Mouse (Mus musculus): ENCODE results near the gene Ttll5.

The Ttll5 gene

GRCm38 (mm10) chr12:85967812-85968211 is 143.4 kb downstream of the Ttll5 start:
- DNase-seq (ENCODE audit: low spot score in 2 of 2): no peak

- DNase-seq (ENCODE audit: low spot score in 2 of 2): no peak
These were observed 143.9 kb downstream of the Ttll5 start for GRCm38 (mm10) chr12:85968409-85968808.

GRCm38 (mm10) chr12:85969571-85969970 is 145.1 kb downstream of the Ttll5 start:
- DNase-seq (ENCODE audit: low spot score in 2 of 2): no peak

GRCm38 (mm10) chr12:85970191-85970590 is 145.7 kb downstream of the Ttll5 start:
- DNase-seq (ENCODE audit: low spot score in 2 of 2): no peak

- no peak for DNase-seq (ENCODE audit: low spot score in 2 of 2)
These were observed 146.3 kb downstream of the Ttll5 start for GRCm38 (mm10) chr12:85970803-85971202.

- no peak for DNase-seq (ENCODE audit: low spot score in 2 of 2)
These were observed 147.2 kb downstream of the Ttll5 start for GRCm38 (mm10) chr12:85971655-85972054.

DNA sequence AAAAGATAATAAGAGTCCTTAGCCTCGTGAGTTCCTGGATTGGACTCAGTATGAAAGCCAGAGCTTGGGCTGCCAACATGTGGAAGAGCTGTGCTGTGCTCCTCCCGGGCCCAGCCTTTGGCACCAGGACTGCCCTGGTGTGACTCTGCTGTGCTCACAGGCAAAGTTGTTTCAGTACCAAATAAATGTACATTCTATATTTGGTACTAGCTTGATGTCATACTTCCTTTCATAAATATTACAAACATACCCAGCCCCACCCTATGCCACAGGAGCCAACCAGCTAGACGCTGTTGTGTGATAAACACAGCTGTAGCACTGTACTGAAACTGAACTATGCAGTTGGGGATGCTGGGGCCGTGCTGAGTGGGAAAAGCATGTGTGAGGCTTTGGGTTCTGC is 149.1 kb downstream of the Ttll5 start:
- no peak for DNase-seq (ENCODE audit: low spot score in 2 of 2)

DNA sequence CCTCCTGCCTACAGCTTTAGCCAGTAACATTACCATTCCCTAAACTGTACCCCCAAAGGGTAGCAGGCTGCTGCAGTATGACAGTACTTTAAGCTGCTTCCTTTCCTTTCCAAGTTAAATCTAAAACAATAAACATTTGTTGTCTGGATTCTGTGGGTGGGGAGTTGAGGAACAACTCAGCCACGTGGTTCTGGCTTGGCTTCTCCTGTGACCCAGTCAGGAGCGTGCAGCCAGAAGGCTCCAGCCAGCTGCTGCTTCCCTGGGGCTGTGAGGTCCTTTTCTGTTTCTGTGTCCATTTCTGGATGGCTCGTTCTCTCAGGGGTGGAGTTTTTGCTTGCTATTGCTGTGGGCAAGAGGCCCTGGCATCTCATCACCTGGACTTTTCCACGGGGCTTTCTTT is 149.6 kb downstream of the Ttll5 start:
- DNase-seq (ENCODE audit: low spot score in 2 of 2): no peak

- no peak for DNase-seq (ENCODE audit: low spot score in 2 of 2)
These were observed 155.5 kb downstream of the Ttll5 start for GRCm38 (mm10) chr12:85979996-85980395.

- DNase-seq (ENCODE audit: low spot score in 2 of 2): no peak
These were observed 161.1 kb downstream of the Ttll5 start for GRCm38 (mm10) chr12:85985524-85985923.

GRCm38 (mm10) chr12:85986024-85986423 is 161.6 kb downstream of the Ttll5 start:
- no peak for DNase-seq (ENCODE audit: low spot score in 2 of 2)

DNA sequence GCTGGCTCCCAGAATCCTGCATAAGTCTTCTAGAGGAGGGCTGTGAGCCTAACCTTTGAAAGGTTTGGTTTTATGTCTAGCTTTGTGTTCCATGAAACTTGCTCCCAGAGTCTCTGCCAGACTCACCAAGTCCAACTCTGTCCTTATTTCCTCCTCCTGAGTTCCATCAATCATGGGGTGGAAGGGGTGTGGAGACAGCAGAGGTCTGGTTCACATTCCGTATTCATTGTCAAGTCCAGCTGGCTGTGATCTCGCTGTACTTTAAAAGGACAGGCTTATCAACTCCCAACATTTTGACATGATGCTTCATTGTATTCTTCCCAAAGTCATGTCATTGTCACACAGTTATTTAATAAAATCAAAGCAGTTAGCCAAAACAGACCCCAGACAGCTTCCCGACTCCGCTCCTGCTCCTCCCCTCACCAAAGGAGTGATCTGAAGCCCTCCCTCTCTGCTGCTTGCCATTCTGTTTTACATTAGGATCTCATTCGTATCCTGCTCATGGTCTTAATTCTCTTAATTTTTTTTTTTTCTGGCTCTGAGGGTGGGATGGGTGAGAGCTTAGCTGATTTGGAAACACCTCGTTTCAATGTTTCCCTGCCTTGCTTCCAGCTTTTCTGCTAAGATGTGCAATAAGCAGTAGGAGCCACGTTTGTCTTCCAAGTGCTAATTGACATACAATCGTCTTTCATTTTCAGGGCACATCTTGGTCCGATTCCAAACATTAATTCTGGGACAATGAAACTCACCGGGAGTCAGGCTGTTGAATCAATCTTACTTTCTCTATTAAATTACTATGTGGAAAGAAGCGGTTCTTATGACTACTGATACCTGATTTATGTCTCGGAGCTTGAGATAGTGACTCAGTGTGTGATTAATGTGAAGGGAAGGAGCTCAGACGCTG is 162.3 kb downstream of the Ttll5 start:
- DNase-seq (ENCODE audit: low spot score in 2 of 2): no peak

DNA sequence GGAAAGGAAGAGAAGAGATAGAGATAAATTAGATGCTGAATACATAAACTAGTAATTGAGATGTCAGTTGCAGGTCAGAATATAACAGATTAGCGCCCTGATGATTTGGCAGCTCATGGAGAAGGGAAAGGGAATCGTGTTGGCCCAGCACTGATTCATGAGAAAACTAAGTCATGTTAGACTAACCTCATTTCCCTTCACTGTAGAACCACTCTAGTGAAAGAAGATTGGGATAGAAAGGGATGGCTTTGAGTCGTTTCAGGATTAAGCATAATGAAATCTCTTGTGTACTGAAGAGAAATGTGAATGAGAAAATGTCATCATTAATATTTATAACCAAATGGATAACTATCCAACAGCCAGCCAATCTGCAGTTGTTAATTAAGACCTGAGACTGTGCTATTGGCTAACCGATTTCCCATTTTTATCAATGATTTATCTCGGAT is 163.0 kb downstream of the Ttll5 start:
- DNase-seq (ENCODE audit: low spot score in 2 of 2): no peak

- no peak for DNase-seq (ENCODE audit: low spot score in 2 of 2)
These were observed 163.7 kb downstream of the Ttll5 start for GRCm38 (mm10) chr12:85988121-85988520.

GRCm38 (mm10) chr12:85988818-85989377 is 164.4 kb downstream of the Ttll5 start:
- DNase-seq (ENCODE audit: low spot score in 2 of 2): no peak

GRCm38 (mm10) chr12:85992013-85992837 is 167.8 kb downstream of the Ttll5 start:
- no peak for DNase-seq (ENCODE audit: low spot score in 2 of 2)

GRCm38 (mm10) chr12:85992838-85993234 is 168.4 kb downstream of the Ttll5 start:
- no peak for DNase-seq (ENCODE audit: low spot score in 2 of 2)

DNA sequence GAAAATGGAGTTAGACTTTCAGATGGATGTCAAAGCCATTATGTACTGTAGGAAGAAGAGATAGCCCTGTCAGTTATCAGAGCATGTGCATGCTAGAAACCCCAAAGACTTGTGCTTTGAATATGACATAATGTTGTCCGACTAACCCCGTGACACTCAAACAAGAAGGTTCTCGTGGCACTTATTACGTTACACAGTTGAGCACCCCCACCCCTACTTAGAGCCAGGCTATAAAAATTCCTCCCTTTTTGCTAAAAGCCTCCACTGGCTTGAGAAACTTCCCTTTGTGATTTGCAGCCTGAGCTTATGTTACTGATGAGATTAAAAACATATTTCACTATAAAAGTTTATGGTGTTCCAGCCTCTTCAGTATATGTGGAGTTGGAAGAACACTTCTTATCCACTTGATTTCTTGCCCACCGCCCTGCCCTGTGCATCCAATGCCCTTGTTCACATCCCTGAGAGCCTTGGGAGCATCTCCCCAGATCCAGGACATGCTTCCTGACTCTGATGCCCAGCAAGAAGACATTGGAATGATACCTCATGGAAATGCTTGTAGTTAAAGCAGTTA is 169.4 kb downstream of the Ttll5 start:
- no peak for DNase-seq (ENCODE audit: low spot score in 2 of 2)

DNA sequence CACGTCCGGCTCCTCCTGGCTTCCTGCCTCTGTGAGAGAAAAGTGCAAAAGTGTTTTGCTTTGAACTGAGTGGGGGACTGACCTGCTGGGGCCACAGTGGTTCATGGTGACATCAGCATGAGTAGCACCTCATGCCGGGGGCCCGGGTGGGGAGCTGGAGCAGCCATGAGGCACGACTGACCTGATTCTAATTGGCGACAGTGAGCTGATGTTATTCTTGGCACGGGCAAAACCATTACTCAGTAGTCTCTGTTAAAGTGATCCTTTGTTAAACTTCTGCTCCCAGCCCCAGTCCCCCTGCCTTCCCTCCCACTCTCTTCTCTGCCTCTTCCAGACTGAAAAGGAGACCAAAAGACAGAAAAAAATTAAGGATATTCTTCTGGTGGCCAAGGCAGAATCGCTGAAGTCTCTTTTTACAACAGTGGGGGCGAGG is 176.2 kb downstream of the Ttll5 start:
- DNase-seq (ENCODE audit: low spot score in 2 of 2): peak in 1 of 2 experiments; percentile 47

DNA sequence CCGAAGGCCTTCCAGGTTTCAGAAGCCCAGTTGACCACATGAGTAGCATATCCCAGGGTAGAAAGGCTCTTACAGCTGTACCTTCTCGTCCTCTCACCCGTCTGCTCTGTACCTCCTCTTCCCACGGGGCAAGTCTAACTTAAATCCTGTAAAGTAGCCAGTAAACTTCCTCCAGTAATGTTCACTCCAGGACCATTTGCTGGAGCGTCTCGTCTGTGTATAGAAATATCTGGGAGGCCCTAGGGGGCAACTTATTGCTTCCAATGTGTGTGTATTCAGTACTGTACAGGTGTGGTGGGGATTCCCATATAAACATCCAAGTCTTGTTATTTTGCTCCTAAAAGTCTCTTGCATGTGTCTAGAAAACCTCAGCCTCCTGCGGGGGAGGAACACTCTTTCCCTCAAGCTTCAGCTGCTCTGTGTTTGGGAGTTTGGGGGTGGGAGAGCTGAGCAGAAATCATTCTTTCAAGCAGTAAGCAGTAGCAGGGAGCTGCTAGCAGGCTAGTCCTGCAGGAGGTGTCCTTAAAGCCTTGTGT is 176.7 kb downstream of the Ttll5 start:
- DNase-seq (ENCODE audit: low spot score in 2 of 2): no peak

DNA sequence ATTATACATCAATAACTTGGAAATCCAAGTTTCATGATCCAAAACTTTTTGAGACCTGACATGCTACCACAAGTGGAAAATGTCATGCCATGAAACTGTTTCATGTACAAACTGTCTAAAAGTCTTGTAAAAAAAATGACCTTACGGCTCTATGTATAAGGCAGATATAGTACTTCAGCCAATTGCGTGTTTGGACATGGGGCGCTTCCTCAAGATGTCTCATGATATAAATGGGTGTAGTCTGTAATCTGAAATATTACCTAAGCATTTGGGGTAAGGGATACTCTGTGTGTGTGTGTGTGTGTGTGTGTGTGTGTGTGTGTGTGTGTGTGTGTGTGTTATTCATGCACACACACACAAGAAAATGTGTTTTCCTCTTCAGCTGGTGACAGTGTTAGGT is 180.2 kb downstream of the Ttll5 start:
- DNase-seq (ENCODE audit: low spot score in 2 of 2): no peak

GRCm38 (mm10) chr12:86007377-86007776 is 182.9 kb downstream of the Ttll5 start:
- no peak for DNase-seq (ENCODE audit: low spot score in 2 of 2)

All from urinary bladder, postnatal 4 days (tissue).